Mouse (Mus musculus) erythroblast, embryonic 14.5 days (primary cell): Measurements from ENCODE around the gene Gm6408. TPM values are rescaled to one million over a fixed set of nuclear protein-coding genes. Genes with fewer than 3 reads are reported as not detected.
"Not testable (repeated sequence)": the region's sequence is repeated elsewhere in the genome, so short reads cannot be mapped to it uniquely, and the experiment has no call there.

ENCODE experiments used
- H3K27me3 ChIP-seq: 2 replicates; pipeline ENCODE4 v1.6.1; 2012; ENCODE audit warnings: inconsistent platforms; ENCODE audit not compliant: control insufficient read depth
- H3K36me3 ChIP-seq: 2 replicates; pipeline ENCODE4 v1.6.1; 2012; ENCODE audit warnings: mild to moderate bottlenecking, inconsistent platforms; ENCODE audit not compliant: control insufficient read depth
- H3K4me1 ChIP-seq: 2 replicates; pipeline ENCODE4 v1.6.1; 2012; ENCODE audit warnings: inconsistent platforms; ENCODE audit not compliant: control insufficient read depth
- H3K4me3 ChIP-seq: replicated peaks from 2 replicates; pipeline ENCODE3; 2012; ENCODE audit warnings: moderate library complexity, mild to moderate bottlenecking, inconsistent platforms
- H3K9me3 ChIP-seq: 2 replicates; pipeline ENCODE4 v1.6.1; 2012; ENCODE audit warnings: low read length, inconsistent platforms, mixed read lengths; ENCODE audit not compliant: control insufficient read depth
- GATA1 ChIP-seq: IDR thresholded peaks from 2 replicates; pipeline ENCODE4 v1.6.1; 2012; ENCODE audit warnings: low read length, inconsistent platforms, mixed read lengths
- TAL1 ChIP-seq: IDR thresholded peaks from 3 replicates; pipeline ENCODE4 v1.6.1; 2012; ENCODE audit warnings: low read length, inconsistent platforms, mixed read lengths
- polyA plus RNA-seq: library from polyadenylated mRNA; stranded (reverse); fragments of >175 nt; gene quantifications from 2 replicates; pipeline ENCODE4 v1.2.3, GENCODE M21; 2012

The Gm6408 gene
- polyA plus RNA-seq, 1 experiment: not detected

DNA sequence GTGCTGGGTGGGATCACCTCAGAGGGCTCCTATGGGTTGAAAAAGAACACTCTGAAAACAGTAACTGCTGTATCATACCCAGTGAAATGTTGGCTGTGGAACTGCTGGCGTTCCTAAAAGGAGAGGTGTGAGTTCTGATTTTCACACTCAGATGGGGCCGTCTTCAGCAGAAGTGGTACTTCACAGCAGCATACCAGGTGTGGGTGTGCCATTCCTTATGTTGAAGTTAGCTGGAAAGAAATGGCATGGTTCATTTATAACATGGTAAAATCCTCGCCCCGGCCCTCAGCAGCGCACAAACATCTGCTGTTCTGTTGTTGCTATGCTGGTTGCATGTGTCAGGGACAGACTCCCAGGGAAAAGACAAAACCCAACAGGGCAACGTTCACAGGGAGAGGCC is 28.2 kb upstream of the Gm6408 start:
- Histone ChIP-seq H3K4me3 (no peak overlapping the region), H3K4me1 (no peaks in the 10 kb centered on the region), H3K27me3 (no peaks in the 10 kb centered on the region), H3K36me3 (no peaks in the 10 kb centered on the region), H3K9me3 (no peaks in the 10 kb centered on the region)
- TF ChIP-seq TAL1: no peak
- no peak for TF ChIP-seq GATA1

DNA sequence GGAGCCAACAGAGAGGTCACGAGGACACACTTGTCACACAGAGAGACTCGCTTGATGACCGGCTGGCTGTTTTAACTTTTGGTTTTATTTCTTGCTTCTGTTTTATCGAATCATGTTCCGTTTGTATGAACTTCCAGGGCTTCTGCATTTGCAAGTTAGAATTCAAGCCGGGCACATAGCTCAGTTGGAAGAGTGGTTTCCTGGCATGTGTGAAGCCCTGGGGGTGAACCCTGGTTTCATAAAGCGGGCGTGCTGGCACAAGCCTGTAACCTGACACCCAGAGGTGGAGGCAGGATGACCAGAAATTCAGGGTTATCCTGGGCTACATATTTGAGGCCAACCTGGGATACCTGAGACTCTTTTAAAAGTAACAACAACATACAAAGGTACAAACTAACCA is 20.2 kb upstream of the Gm6408 start:
- no peak for TF ChIP-seq GATA1
- TF ChIP-seq TAL1: no peak
- Histone ChIP-seq H3K9me3 (no peaks in the 10 kb centered on the region), H3K27me3 (no peaks in the 10 kb centered on the region), H3K4me1 (no peaks in the 10 kb centered on the region), H3K4me3 (no peak overlapping the region), H3K36me3 (no peaks in the 10 kb centered on the region)

- Histone ChIP-seq H3K9me3 (no peaks in the 10 kb centered on the region), H3K4me1 (no peaks in the 10 kb centered on the region), H3K36me3 (no peaks in the 10 kb centered on the region), H3K4me3 (no peak overlapping the region), H3K27me3 (no peaks in the 10 kb centered on the region)
- TF ChIP-seq GATA1: no peak
- no peak for TF ChIP-seq TAL1
These were observed 15.1 kb upstream of the Gm6408 start for GRCm38 (mm10) chr5:146466663-146467062.

GRCm38 (mm10) chr5:146468311-146468710 is 13.5 kb upstream of the Gm6408 start:
- no peaks in the 10 kb centered on the region for H3K9me3 ChIP-seq
- H3K36me3 ChIP-seq: no peaks in the 10 kb centered on the region
- TF ChIP-seq TAL1: no peak
- no peak for TF ChIP-seq GATA1
- no peaks in the 10 kb centered on the region for H3K27me3 ChIP-seq
- no peaks in the 10 kb centered on the region for H3K4me1 ChIP-seq
- no peak overlapping the region for H3K4me3 ChIP-seq

- no peaks in the 10 kb centered on the region for H3K4me1 ChIP-seq
- TF ChIP-seq GATA1 (no peak), TAL1 (no peak)
- H3K36me3 ChIP-seq: no peaks in the 10 kb centered on the region
- H3K9me3 ChIP-seq: no peaks in the 10 kb centered on the region
- H3K27me3 ChIP-seq: no peaks in the 10 kb centered on the region
- no peak overlapping the region for H3K4me3 ChIP-seq
These were observed 10.9 kb upstream of the Gm6408 start for GRCm38 (mm10) chr5:146470821-146471220.

GRCm38 (mm10) chr5:146471311-146471710 is 10.5 kb upstream of the Gm6408 start:
- H3K27me3 ChIP-seq: no peaks in the 10 kb centered on the region
- H3K9me3 ChIP-seq: no peaks in the 10 kb centered on the region
- H3K36me3 ChIP-seq: no peaks in the 10 kb centered on the region
- no peaks in the 10 kb centered on the region for H3K4me1 ChIP-seq
- no peak overlapping the region for H3K4me3 ChIP-seq
- no peak for TF ChIP-seq GATA1
- no peak for TF ChIP-seq TAL1

DNA sequence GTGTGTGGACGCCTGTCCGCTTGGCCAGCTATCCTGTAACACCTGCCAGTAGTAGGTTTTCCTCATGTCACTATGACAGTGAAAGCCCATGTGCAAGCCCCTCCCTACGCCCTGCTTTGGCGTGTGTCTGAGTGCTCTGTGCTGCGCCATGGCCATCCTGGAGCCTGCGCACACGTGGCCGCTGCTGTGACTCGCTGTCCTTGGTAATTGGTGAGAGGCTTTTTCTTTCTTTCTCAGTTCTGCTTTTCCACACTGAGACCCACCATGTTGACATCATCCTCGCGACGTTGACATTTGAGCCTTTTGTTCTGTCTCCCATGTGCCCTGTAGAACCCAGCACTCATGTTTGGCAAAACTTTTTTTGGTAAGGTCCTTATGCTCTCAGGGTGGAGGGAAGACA is 9.9 kb upstream of the Gm6408 start:
- H3K4me1 ChIP-seq: no peaks in the 10 kb centered on the region
- no peak for TF ChIP-seq GATA1
- no peak for TF ChIP-seq TAL1
- H3K9me3 ChIP-seq: no peaks in the 10 kb centered on the region
- no peaks in the 10 kb centered on the region for H3K27me3 ChIP-seq
- H3K4me3 ChIP-seq: no peak overlapping the region
- H3K36me3 ChIP-seq: no peaks in the 10 kb centered on the region

DNA sequence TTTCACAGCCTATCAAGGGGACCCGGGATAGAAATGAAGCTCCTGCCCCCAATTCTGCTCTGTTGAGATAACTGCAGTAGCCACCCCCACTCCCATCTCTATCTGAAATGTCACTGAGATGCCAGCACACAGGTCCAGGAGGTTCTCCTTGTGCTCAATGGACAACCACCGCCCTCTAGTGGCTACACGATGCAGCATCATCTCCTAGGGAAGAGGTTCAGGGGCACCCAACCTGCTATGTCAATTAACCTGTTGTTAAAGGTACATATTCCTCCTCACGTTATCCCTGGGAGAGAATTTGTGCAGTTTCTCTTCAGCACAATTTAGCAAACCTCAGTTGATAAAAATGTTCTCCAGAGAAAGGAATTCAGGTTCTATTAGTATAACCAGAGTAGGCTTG is 2.2 kb upstream of the Gm6408 start:
- H3K36me3 ChIP-seq: not testable (repeated sequence)

DNA sequence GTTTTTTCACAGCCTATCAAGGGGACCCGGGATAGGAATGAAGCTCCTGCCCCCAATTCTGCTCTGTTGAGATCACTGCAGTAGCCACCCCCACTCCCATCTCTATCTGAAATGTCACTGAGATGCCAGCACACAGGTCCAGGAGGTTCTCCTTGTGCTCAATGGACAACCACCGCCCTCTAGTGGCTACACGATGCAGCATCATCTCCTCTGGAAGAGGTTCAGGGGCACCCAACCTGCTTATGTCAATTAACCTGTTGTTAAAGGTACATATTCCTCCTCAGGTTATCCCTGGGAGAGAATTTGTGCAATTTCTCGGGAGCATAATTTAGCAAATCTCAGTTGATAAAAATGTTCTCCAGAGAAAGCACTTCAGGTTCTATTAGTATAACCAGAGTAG is 7.2 kb downstream of the Gm6408 start:
- not testable (repeated sequence) for H3K4me3 ChIP-seq, H3K9me3 ChIP-seq

More for the DNA sequence above, 2.2 kb upstream of the Gm6408 start:
- H3K4me3 ChIP-seq, H3K4me1 ChIP-seq, H3K9me3 ChIP-seq, H3K27me3 ChIP-seq: not testable (repeated sequence)

DNA sequence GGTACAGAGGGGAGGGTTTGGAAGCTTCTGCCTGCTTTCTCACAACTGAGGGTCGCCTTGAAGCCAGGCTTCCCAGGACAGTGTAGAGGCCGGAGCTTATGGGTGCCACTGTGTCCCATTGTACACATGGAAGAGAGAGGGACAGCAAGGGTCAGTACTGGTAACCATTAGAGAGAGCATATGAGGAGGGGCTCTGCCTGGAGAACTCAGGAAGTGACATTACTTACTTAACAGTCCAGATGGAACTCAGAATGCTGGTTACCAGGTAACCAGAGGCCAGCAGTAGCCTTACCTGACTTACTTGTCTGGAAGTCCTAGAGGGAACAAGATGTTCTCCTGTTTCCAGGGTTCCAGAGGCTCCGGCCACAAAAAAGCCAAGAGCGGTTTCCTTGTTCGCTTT is 9.3 kb downstream of the Gm6408 start, which contains the start of gene Gm6370:
Gm6370 (plus strand) TSS at position 301 of the 400 bp plus-strand sequence.
- H3K9me3 ChIP-seq, H3K4me3 ChIP-seq, H3K36me3 ChIP-seq, H3K27me3 ChIP-seq, H3K4me1 ChIP-seq: not testable (repeated sequence)

More for the DNA sequence above, 7.2 kb downstream of the Gm6408 start:
- not testable (repeated sequence) for H3K36me3 ChIP-seq, H3K4me1 ChIP-seq, H3K27me3 ChIP-seq

- H3K4me1 ChIP-seq, H3K4me3 ChIP-seq, H3K9me3 ChIP-seq, H3K27me3 ChIP-seq, H3K36me3 ChIP-seq: not testable (repeated sequence)
These were observed 20.3 kb downstream of the Gm6408 start, which contains the start of gene 4930449I24Rik for GRCm38 (mm10) chr5:146502099-146502498. Gene 4930449I24Rik (plus strand): TSS chr5:146502399.

GRCm38 (mm10) chr5:146513823-146514222 is 32.1 kb downstream of the Gm6408 start, which contains the start of gene Gm3402:
Gene Gm3402 (plus strand): TSS chr5:146514123.
- H3K36me3 ChIP-seq, H3K27me3 ChIP-seq, H3K9me3 ChIP-seq, H3K4me3 ChIP-seq, H3K4me1 ChIP-seq: not testable (repeated sequence)

- not testable (repeated sequence) for H3K4me1 ChIP-seq, H3K36me3 ChIP-seq, H3K27me3 ChIP-seq
These were observed 43.7 kb downstream of the Gm6408 start, which contains the start of gene Gm3404 for GRCm38 (mm10) chr5:146525501-146525900. Gene Gm3404 (plus strand): TSS chr5:146525801.

More at GRCm38 (mm10) chr5:146525501-146525900, 43.7 kb downstream of the Gm6408 start, which contains the start of gene Gm3404:
- not testable (repeated sequence) for H3K4me3 ChIP-seq, H3K9me3 ChIP-seq
